Mouse (Mus musculus) heart, postnatal 0 days (tissue): ENCODE data around the gene Slc2a6.

Experiments used
- CTCF ChIP-seq: IDR thresholded peaks from 2 replicates; pipeline ENCODE4 v1.5.1; 2016; ENCODE audit warnings: antibody characterized with exemption, control low read depth, low read depth
- EP300 ChIP-seq: IDR thresholded peaks from 2 replicates; pipeline ENCODE4 v1.6.1; 2016; ENCODE audit warnings: antibody characterized with exemption, low read depth

DNA sequence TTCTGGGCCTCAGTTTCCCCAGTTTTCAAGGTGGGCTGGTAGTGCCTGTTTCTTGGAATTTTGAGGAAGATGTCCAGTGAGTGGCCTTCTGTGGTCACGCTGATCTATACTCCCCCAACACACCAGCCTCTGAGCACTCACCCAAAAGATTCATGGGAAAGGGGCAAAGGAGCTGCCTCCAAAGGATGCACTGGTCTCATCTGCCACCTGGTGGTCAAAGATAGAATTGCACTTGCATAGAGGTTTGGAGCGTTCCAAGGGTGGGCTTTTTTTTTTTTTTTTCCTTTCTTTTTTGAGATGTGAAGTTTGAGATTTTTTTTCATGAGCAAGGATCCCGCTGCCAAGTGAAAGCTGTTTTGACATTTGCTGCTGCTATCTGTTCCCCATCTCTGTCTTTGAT lies 10.8 kb upstream of the Slc2a6 start:
- peak; percentile 97 for TF ChIP-seq CTCF
- no peak for TF ChIP-seq EP300
